Mouse (Mus musculus): ENCODE results near the gene Trib2. TPM values are rescaled to one million over a fixed set of nuclear protein-coding genes. Genes with fewer than 3 reads are reported as not detected.

Gene Trib2
- 10 to 100 TPM; 20.4 to 32.7 TPM for total RNA-seq (2021)
- 15.4 and 22.7 TPM in 2 replicates for polyA plus RNA-seq (2012; rRNA removed)
- long read RNA-seq, full-length matches to known transcripts, result 13 of 20 reads
- long read RNA-seq, partial matches to known transcripts, result 0 of 20 reads
- long read RNA-seq, other reads (novel, unspliced or antisense), result 7 of 20 reads

GRCm38 (mm10) chr12:15816740-15817178 lies at the start of gene Trib2:
Gene Trib2, minus strand, starts transcription at chr12:15816922.
- Histone ChIP-seq H3K36me3 (ENCODE audit: control insufficient read depth, insufficient read depth, low read length) (no peaks in the 10 kb centered on the region; the same call in 1 of the 2 replicates), H3K27ac (peak within 1 kb of the TSS; percentile 96), H3K4me1 (ENCODE audit: control insufficient read depth, insufficient read depth, low read length) (peaks cover 4% of the 10 kb centered on the region), H3K27me3 (ENCODE audit: control insufficient read depth, insufficient read depth, low read length) (no peaks in the 10 kb centered on the region), H3K4me3 (peak within 1 kb of the TSS; percentile 84), H3K79me2 (replicated peaks; ENCODE audit: control insufficient read depth, insufficient read depth, low read length) (peaks cover 3% of the 10 kb centered on the region; the same call in 1 of the 2 replicates), H3K9ac (ENCODE audit: low read depth, low read length) (peak within 1 kb of the TSS; percentile 96)
- peak; percentile 93 to 96 for DNase-seq
- peak; percentile 88 for TF ChIP-seq CTCF (IDR thresholded peaks at IDR 0.05)
- peak; percentile 24; the same call in 1 of the 2 replicates for TF ChIP-seq EP300 (IDR thresholded peaks at IDR 0.05; ENCODE audit: insufficient read depth, low read depth, low read length)
- peak; percentile 78; the same call in 1 of the 2 replicates for TF ChIP-seq POLR2A (IDR thresholded peaks at IDR 0.05; ENCODE audit: insufficient read depth, low read depth, low read length)
- intact Hi-C loops (cut with DNase I), result loop anchor here (1.0 to 2.0 kb wide), 6 partner anchors 34 to 692 kb away; no protein-coding TSS in a partner anchor
- under 1% methylated on average over 50 of the region's 50 CpGs for WGBS

GRCm38 (mm10) chr12:15858005-15858404 lies 41.3 kb upstream of the Trib2 start:
- H3K27me3 ChIP-seq (ENCODE audit: control insufficient read depth, insufficient read depth, low read length), result no peaks in the 10 kb centered on the region
- no peak overlapping the region for H3K27ac ChIP-seq
- TF ChIP-seq EP300 (IDR thresholded peaks at IDR 0.05; ENCODE audit: insufficient read depth, low read depth, low read length), result no peak
- no peak for TF ChIP-seq CTCF (IDR thresholded peaks at IDR 0.05)
- no peak for TF ChIP-seq POLR2A (IDR thresholded peaks at IDR 0.05; ENCODE audit: insufficient read depth, low read depth, low read length)
- no peak for DNase-seq
- peaks cover 1% of the 10 kb centered on the region; the same call in 1 of the 2 replicates for H3K4me1 ChIP-seq (ENCODE audit: control insufficient read depth, insufficient read depth, low read length)
- 79% methylated on average over 4 of the region's 4 CpGs for WGBS
- H3K79me2 ChIP-seq (replicated peaks; ENCODE audit: control insufficient read depth, insufficient read depth, low read length), result no peaks in the 10 kb centered on the region
- H3K9ac ChIP-seq (ENCODE audit: low read depth, low read length), result no peak overlapping the region
- intact Hi-C loops (cut with DNase I), result no loop called here
- H3K4me3 ChIP-seq, result no peak overlapping the region
- H3K36me3 ChIP-seq (ENCODE audit: control insufficient read depth, insufficient read depth, low read length), result no peaks in the 10 kb centered on the region

DNA sequence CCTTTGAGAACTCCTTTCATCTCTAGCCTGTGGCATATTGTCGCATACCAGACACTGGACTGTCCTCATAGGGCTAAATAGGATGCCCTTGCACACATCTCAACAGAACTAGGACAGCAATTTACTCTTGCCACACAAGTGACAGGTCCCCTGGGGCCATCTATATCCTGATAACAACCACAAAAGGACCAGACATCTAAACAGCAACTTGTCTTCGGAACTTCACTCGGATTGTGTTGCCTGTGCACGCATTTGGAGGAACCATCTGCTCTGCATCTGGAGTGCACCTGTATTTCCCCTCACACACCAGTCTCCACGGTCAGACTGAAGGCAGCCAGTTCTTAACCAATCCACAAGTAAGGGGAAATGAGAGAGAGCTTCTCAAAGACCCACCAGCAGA lies 39.2 kb upstream of the Trib2 start:
- TF ChIP-seq POLR2A (IDR thresholded peaks at IDR 0.05; ENCODE audit: insufficient read depth, low read depth, low read length), result no peak
- no peak for TF ChIP-seq CTCF (IDR thresholded peaks at IDR 0.05)
- TF ChIP-seq EP300 (IDR thresholded peaks at IDR 0.05; ENCODE audit: insufficient read depth, low read depth, low read length), result no peak
- intact Hi-C loops (cut with DNase I), result no loop called here
- whole genome bisulfite sequencing, result 88% methylated on average over 5 of the region's 5 CpGs

GRCm38 (mm10) chr12:15852781-15853180 lies 36.1 kb upstream of the Trib2 start:
- Histone ChIP-seq H3K27me3 (ENCODE audit: control insufficient read depth, insufficient read depth, low read length) (no peaks in the 10 kb centered on the region), H3K27ac (no peak overlapping the region), H3K9ac (ENCODE audit: low read depth, low read length) (no peak overlapping the region), H3K79me2 (replicated peaks; ENCODE audit: control insufficient read depth, insufficient read depth, low read length) (no peaks in the 10 kb centered on the region), H3K4me1 (ENCODE audit: control insufficient read depth, insufficient read depth, low read length) (peaks cover 14% of the 10 kb centered on the region), H3K4me3 (no peak overlapping the region), H3K36me3 (ENCODE audit: control insufficient read depth, insufficient read depth, low read length) (no peaks in the 10 kb centered on the region)
- 49% methylated on average over 4 of the region's 4 CpGs for WGBS
- TF ChIP-seq CTCF (IDR thresholded peaks at IDR 0.05), result no peak
- no peak for TF ChIP-seq EP300 (IDR thresholded peaks at IDR 0.05; ENCODE audit: insufficient read depth, low read depth, low read length)
- intact Hi-C loops (cut with DNase I), result no loop called here
- DNase-seq, result no peak

More for the DNA sequence above, 39.2 kb upstream of the Trib2 start:
- Histone ChIP-seq H3K27me3 (ENCODE audit: control insufficient read depth, insufficient read depth, low read length) (no peaks in the 10 kb centered on the region), H3K4me1 (ENCODE audit: control insufficient read depth, insufficient read depth, low read length) (peaks cover 3% of the 10 kb centered on the region; the same call in 1 of the 2 replicates), H3K9ac (ENCODE audit: low read depth, low read length) (no peak overlapping the region), H3K27ac (no peak overlapping the region), H3K79me2 (replicated peaks; ENCODE audit: control insufficient read depth, insufficient read depth, low read length) (no peaks in the 10 kb centered on the region), H3K36me3 (ENCODE audit: control insufficient read depth, insufficient read depth, low read length) (no peaks in the 10 kb centered on the region), H3K4me3 (no peak overlapping the region)
- DNase-seq, result no peak

- 92% methylated on average over 4 of the region's 4 CpGs for WGBS
- no peaks in the 10 kb centered on the region for H3K36me3 ChIP-seq (ENCODE audit: control insufficient read depth, insufficient read depth, low read length)
- H3K27me3 ChIP-seq (ENCODE audit: control insufficient read depth, insufficient read depth, low read length), result no peaks in the 10 kb centered on the region
- no peak overlapping the region for H3K4me3 ChIP-seq
- DNase-seq, result no peak
- H3K79me2 ChIP-seq (replicated peaks; ENCODE audit: control insufficient read depth, insufficient read depth, low read length), result no peaks in the 10 kb centered on the region
- H3K4me1 ChIP-seq (ENCODE audit: control insufficient read depth, insufficient read depth, low read length), result peaks cover 14% of the 10 kb centered on the region
- intact Hi-C loops (cut with DNase I), result no loop called here
- TF ChIP-seq POLR2A (IDR thresholded peaks at IDR 0.05; ENCODE audit: insufficient read depth, low read depth, low read length) (no peak), CTCF (IDR thresholded peaks at IDR 0.05) (no peak), EP300 (IDR thresholded peaks at IDR 0.05; ENCODE audit: insufficient read depth, low read depth, low read length) (no peak)
- H3K27ac ChIP-seq, result no peak overlapping the region
- no peak overlapping the region for H3K9ac ChIP-seq (ENCODE audit: low read depth, low read length)
Observed at GRCm38 (mm10) chr12:15852031-15852430, 35.3 kb upstream of the Trib2 start.

- 29% methylated on average over 8 of the region's 8 CpGs for WGBS
- H3K4me1 ChIP-seq (ENCODE audit: control insufficient read depth, insufficient read depth, low read length), result peaks cover 14% of the 10 kb centered on the region
- no peaks in the 10 kb centered on the region for H3K36me3 ChIP-seq (ENCODE audit: control insufficient read depth, insufficient read depth, low read length)
- H3K79me2 ChIP-seq (replicated peaks; ENCODE audit: control insufficient read depth, insufficient read depth, low read length), result no peaks in the 10 kb centered on the region
- DNase-seq, result peak; percentile 63 to 73
- no peak overlapping the region for H3K4me3 ChIP-seq
- peak overlapping the region; percentile 32 for H3K9ac ChIP-seq (ENCODE audit: low read depth, low read length)
- TF ChIP-seq POLR2A (IDR thresholded peaks at IDR 0.05; ENCODE audit: insufficient read depth, low read depth, low read length) (no peak), CTCF (IDR thresholded peaks at IDR 0.05) (no peak), EP300 (IDR thresholded peaks at IDR 0.05; ENCODE audit: insufficient read depth, low read depth, low read length) (no peak)
- no peaks in the 10 kb centered on the region for H3K27me3 ChIP-seq (ENCODE audit: control insufficient read depth, insufficient read depth, low read length)
- peak overlapping the region; percentile 79 for H3K27ac ChIP-seq
- intact Hi-C loops (cut with DNase I), result loop anchor here (1.0 to 2.0 kb wide), 2 partner anchors 33 to 158 kb away; no protein-coding TSS in a partner anchor
Observed at GRCm38 (mm10) chr12:15850441-15850895, 33.7 kb upstream of the Trib2 start.

Measured in heart, adult 2 months (tissue).